Mouse (Mus musculus): ENCODE data around the gene Neil3.
A peak's percentile ranks its signal among the peaks of the same experiment; 100 is the strongest.

DNA sequence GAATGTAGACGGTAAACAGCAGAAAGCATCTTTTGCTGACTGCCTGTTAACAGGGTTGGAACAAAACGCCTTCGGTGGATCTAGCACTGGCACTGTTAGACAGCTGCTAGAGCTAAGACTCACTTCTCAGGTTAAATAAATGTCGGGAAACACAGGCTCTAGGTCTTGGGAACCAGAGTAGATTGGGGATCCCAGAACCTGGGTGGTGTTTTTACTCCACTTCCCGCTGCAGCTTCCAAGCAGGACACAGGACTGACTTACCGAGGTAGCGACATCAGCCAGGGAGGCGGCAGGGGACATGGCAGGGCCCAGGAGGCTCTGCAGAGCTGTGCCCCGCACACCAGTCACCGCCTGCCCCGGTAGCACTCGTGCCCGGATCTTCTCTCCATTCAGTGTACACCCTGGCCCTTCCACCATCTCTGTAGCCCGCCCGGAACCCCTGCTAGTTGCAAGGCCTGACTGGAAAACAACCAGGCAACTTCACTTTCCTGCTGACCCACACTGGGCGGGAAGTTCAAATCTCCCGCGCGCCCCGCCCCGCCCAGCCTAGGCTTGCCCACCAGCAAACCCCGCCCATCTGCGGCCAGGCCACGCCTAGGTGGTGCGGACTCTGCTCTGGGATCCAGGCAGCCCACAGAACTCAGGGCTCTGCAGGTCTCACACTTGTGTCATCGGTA, at the start of gene Neil3:
- TF ChIP-seq POLR2A (IDR thresholded peaks at IDR 0.05; ENCODE audit: low read depth, low read length) (peak; percentile 60), TBP (conservative IDR thresholded peaks at IDR 0.05; ENCODE audit: low read depth, low read length) (0 out of 2 replicates have a peak, but pooled peaks have one; percentile 24), JUN (IDR thresholded peaks at IDR 0.05; ENCODE audit: insufficient read depth, low read depth, low read length) (no peak), CTCF (conservative IDR thresholded peaks at IDR 0.05 in 1 of 2, IDR thresholded peaks at IDR 0.05 in 1 of 2; ENCODE audit: low read depth in 2 of 2, low read length in 2 of 2) (no peak), UBTF (IDR thresholded peaks at IDR 0.05; ENCODE audit: low read depth, low read length) (no peak), MYC (IDR thresholded peaks at IDR 0.05; ENCODE audit: low read depth, low read length) (no peak), MAFK (IDR thresholded peaks at IDR 0.05; ENCODE audit: insufficient replicate concordance, low read length) (no peak), ELF1 (IDR thresholded peaks at IDR 0.05; ENCODE audit: low read depth, low read length) (no peak), JUND (conservative IDR thresholded peaks at IDR 0.05; ENCODE audit: low read depth, low read length) (no peak)

Data from CH12.LX (cell line).